Mouse (Mus musculus) C2C12 (cell line): ENCODE measurements around the gene Plekhm2.

Experiments used
- CTCF ChIP-seq: IDR thresholded peaks from one replicate; pipeline ENCODE4 v1.5.1; 2011; ENCODE audit not compliant: control insufficient read depth, insufficient read depth, insufficient read length
- USF1 ChIP-seq: IDR thresholded peaks from one replicate; pipeline ENCODE4 v1.6.1; 2011; ENCODE audit warnings: low read depth, mild to moderate bottlenecking, control low read depth, moderate library complexity

- no peak for TF ChIP-seq CTCF
- TF ChIP-seq USF1 = peak; percentile 66
These were observed 58.8 kb downstream of the Plekhm2 start, which contains the start of gene Fblim1 for GRCm38 (mm10) chr4:141605861-141606260.
